Mouse (Mus musculus) liver, embryonic 11.5 days (tissue): ENCODE results near the gene Tex14. TPM values are rescaled to one million over a fixed set of nuclear protein-coding genes. Genes with fewer than 3 reads are reported as not detected.
"Not testable (repeated sequence)": the region's sequence is repeated elsewhere in the genome, so short reads cannot be mapped to it uniquely, and the experiment has no call there.

Experiments used
- ATAC-seq: fragments of 200-750 bp; cut with Nextera tagmentation; replicated peaks from 2 replicates; pipeline ENCODE4 v1.8.0; 2017; ENCODE audit warnings: moderate number of reproducible peaks, mild to moderate bottlenecking, moderate TSS enrichment, moderate library complexity; ENCODE audit not compliant: low FRiP score
- DNase-seq: peaks from one replicate; pipeline ENCODE4 v3.0.0-alpha.2; 2017; ENCODE audit warnings: low spot score
- H3K27ac ChIP-seq: fragments of 300-500 bp; sonication (generic); 2 replicates; pipeline ENCODE4 v1.5.1; 2014; ENCODE audit warnings: mild to moderate bottlenecking, low read depth, low read length, control low read depth
- H3K27me3 ChIP-seq: fragments of 300-500 bp; sonication (generic); replicated peaks from 2 replicates; pipeline ENCODE4 v1.6.1; 2014; ENCODE audit warnings: low read length, mixed read lengths; ENCODE audit not compliant: control insufficient read depth, insufficient read depth
- H3K36me3 ChIP-seq: fragments of 300-500 bp; sonication (generic); 2 replicates; pipeline ENCODE4 v1.6.1; 2014; ENCODE audit warnings: mild to moderate bottlenecking, low read length, moderate library complexity, mixed read lengths; ENCODE audit not compliant: control insufficient read depth, insufficient read depth
- H3K4me1 ChIP-seq: fragments of 300-500 bp; sonication (generic); replicated peaks from 2 replicates; pipeline ENCODE4 v1.6.1; 2014; ENCODE audit warnings: low read length, mixed read lengths; ENCODE audit not compliant: control insufficient read depth, insufficient read depth
- H3K4me2 ChIP-seq: fragments of 300-500 bp; sonication (generic); 2 replicates; pipeline ENCODE4 v1.6.1; 2014; ENCODE audit warnings: mild to moderate bottlenecking, control low read depth, moderate library complexity
- H3K4me3 ChIP-seq: fragments of 300-500 bp; sonication (generic); 2 replicates; pipeline ENCODE4 v1.5.1; 2014; ENCODE audit warnings: low read depth, low read length, control low read depth
- H3K9ac ChIP-seq: fragments of 300-500 bp; sonication (generic); 2 replicates; pipeline ENCODE4 v1.6.1; 2014; ENCODE audit warnings: low read depth, low read length, control low read depth
- H3K9me3 ChIP-seq: fragments of 300-500 bp; sonication (generic); 2 replicates; pipeline ENCODE4 v1.6.1; 2016; ENCODE audit warnings: low read length, inconsistent platforms, mixed read lengths; ENCODE audit not compliant: control insufficient read depth
- WGBS: fragments of 180-500 bp; shearing (Covaris S2); extraction: QIAGEN DNeasy Blood & Tissue Kit; methylation state at CpG from one replicate; pipeline ENCODE4 v1.1.7; 2014; 5-methylcytosine and 5-hydroxymethylcytosine counted together
- polyA plus RNA-seq: library from polyadenylated mRNA; unstranded; fragments of >200 nt; fragmentation: Nextera tagmentation; extraction: Ambion mirVana; gene quantifications from 2 replicates; pipeline ENCODE4 v1.2.1, GENCODE M21; 2014

The Tex14 gene
- polyA plus RNA-seq, 1 experiment from 2014 or later, result 0.32 TPM

DNA sequence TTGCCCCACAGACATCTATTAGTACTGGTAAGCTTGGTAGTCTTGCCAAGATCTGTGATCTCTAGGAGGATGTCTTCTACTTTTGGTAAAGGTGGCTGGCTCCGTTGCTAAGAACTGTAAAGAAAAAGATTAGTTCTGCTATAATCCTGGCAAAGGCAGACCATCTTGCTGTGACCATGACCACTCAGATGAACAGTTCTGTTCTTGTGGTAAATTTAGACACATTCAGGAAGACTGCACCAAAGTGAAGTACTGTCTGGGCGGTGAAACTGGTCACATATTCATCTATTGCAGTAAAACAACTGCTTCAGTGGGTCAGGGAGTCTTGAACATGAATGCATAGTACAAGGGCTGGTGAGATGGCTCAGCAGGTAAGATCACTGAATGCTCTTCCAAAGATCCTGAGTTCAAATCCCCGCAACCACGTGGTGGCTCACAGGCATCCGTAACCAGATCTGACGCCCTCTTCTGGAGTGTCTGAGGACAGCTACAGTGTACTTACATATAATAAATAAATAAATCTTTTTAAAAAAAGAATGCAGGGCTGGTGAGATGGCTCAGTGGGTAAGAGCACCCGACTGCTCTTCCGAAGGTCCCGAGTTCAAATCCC lies 63.9 kb downstream of the Tex14 start:
- Histone ChIP-seq H3K36me3 (no peaks in the 10 kb centered on the region), H3K9ac (no peak overlapping the region), H3K27me3 (no peaks in the 10 kb centered on the region; the same call in 1 of the 2 replicates), H3K4me2 (peak overlapping the region; percentile 22; the same call in 1 of the 2 replicates), H3K4me3 (no peak overlapping the region), H3K4me1 (peaks cover 15% of the 10 kb centered on the region), H3K9me3 (no peaks in the 10 kb centered on the region), H3K27ac (no peak overlapping the region)
- DNase-seq (no peak), ATAC-seq (no peak)
- 71% methylated on average over 9 of the region's 9 CpGs for WGBS

DNA sequence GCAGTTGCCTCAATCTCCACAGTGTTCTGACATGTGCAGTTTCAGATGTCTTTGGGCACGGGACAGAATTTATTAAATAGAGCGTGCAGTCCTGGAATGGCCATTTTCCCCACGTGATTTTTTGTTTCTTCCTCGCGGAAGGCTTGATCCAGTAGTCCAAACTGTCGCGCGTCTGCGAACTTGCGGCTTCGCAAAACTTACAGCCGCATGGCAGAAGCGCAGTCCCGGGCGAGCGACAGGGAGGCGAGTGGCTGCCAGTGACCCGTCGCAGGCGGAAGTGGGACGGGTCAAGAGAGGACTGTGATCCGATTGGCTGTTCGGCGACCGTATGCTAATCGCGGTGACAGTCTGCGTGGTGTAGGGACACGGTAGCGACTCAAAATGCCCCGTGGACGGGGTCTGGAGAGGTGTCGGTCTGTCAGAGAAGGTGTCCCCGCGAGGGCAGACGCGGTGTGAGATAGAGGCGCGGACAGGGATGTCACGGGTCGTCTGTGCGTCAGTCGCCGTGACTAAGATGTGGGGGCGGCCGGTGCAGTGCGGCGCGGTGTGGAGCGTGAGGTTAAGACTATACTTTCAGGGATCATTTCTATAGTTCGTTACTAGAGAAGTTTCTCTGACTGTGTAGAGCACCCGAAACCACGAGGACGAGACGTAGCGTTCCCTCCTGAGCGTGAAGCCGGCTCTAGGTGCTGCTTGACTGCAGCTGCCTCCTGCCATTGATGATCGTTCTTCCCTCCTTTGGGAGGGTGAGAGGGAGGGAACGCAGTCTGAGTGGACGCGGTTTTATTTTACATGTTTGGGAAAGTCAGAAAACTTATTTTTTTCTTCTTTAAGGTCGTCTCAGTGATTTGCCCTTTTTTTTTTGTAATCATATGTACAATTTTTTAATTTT lies 66.2 kb downstream of the Tex14 start:
- Histone ChIP-seq H3K4me1 (peaks cover 13% of the 10 kb centered on the region), H3K27ac (peak overlapping the region; percentile 55; the same call in 1 of the 2 replicates), H3K4me3 (peak overlapping the region; percentile 29), H3K4me2 (peak overlapping the region; percentile 67), H3K9ac (peak overlapping the region; percentile 58; the same call in 1 of the 2 replicates)
- DNase-seq (peak; percentile 71), ATAC-seq (peak; percentile 97)
- not testable (repeated sequence) for H3K9me3 ChIP-seq, H3K36me3 ChIP-seq, H3K27me3 ChIP-seq
- under 1% methylated on average over 25 of the region's 63 CpGs for WGBS

GRCm38 (mm10) chr11:87471699-87471997 lies 66.8 kb downstream of the Tex14 start:
- not testable (repeated sequence) for H3K36me3 ChIP-seq, DNase-seq, H3K9ac ChIP-seq, H3K4me2 ChIP-seq, H3K9me3 ChIP-seq, H3K4me3 ChIP-seq, H3K27ac ChIP-seq, H3K27me3 ChIP-seq
- 0% methylated on average over 1 of the region's 3 CpGs for WGBS
- ATAC-seq, result peak; percentile 52
- H3K4me1 ChIP-seq, result peaks cover 13% of the 10 kb centered on the region

DNA sequence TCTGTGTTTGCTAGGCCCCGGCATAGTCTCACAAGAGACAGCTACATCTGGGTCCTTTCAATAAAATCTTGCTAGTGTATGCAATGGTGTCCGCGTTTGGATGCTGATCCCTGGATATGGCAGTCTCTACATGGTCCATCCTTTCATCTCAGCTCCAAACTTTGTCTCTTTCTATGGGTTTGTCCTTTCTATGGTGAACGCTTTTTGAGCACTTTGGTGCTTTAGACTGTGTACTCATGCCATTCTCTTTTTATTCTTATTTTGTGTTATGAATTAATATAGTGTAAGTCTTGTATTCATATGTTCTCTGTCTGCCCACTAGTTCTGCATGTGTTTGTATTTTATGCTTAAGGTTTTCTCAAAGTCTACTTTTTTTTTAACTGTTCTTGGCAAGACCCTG lies 67.2 kb downstream of the Tex14 start:
- 31% methylated on average over 3 of the region's 4 CpGs for WGBS
- not testable (repeated sequence) for H3K4me3 ChIP-seq, H3K4me2 ChIP-seq, H3K27me3 ChIP-seq, ATAC-seq, H3K27ac ChIP-seq, H3K9me3 ChIP-seq, DNase-seq, H3K36me3 ChIP-seq, H3K9ac ChIP-seq
- peaks cover 13% of the 10 kb centered on the region for H3K4me1 ChIP-seq

DNA sequence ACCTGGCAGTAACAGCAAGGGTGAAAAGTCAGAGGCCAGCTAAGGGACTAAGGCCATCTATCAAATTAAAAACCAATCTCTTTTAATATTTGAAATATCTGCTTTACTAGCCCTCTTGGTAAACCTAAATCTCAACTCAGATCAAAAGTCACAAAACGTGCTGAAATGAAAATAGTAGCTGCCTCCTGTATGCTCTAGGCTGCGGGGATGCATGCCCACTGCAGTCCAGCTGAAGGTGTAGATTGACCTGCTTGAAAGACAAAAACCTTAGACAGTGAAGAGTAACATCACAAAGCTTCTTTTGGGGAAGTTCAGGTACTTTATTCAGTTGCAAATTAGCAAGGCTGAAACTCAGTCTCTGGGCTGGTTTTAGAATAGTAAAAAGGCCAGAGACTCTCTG lies 74.3 kb downstream of the Tex14 start:
- not testable (repeated sequence) for H3K4me3 ChIP-seq, H3K27ac ChIP-seq, H3K36me3 ChIP-seq, H3K9ac ChIP-seq, H3K9me3 ChIP-seq, H3K4me1 ChIP-seq, H3K4me2 ChIP-seq, H3K27me3 ChIP-seq, ATAC-seq, DNase-seq
- WGBS, result 65% methylated on average over 2 of the region's 2 CpGs

DNA sequence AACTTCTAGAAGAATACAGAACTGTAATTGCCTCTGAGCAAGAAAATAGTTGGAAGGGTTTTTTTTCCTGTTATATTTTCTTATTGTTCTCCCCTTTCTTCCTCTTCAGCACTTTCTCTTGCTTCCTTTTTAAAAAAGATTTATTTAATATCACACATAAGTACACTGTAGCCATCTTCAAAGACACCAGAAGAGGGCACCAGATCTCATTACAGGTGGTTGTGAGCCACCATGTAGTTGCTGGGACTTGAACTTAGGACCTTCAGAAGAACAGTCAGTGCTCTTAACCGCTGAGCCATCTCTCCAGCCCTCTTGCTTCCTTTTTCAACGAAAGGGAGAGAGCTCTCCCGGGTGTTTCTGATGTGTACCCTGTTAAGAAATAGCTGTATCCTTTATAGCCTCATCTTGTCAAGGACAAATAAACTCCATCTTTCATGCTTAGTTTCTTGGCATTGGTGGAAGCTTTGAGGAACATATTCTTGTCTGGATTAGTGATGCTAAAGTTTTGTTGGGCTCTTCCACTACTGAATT lies 79.0 kb downstream of the Tex14 start:
- DNase-seq, result no peak
- H3K9me3 ChIP-seq, result no peaks in the 10 kb centered on the region
- H3K4me3 ChIP-seq, result no peak overlapping the region
- no peaks in the 10 kb centered on the region for H3K4me1 ChIP-seq
- WGBS, result 58% methylated on average over 3 of the region's 3 CpGs
- no peak overlapping the region for H3K4me2 ChIP-seq
- no peaks in the 10 kb centered on the region for H3K36me3 ChIP-seq
- no peak overlapping the region for H3K9ac ChIP-seq
- no peak for ATAC-seq
- H3K27ac ChIP-seq, result no peak overlapping the region
- H3K27me3 ChIP-seq, result no peaks in the 10 kb centered on the region

DNA sequence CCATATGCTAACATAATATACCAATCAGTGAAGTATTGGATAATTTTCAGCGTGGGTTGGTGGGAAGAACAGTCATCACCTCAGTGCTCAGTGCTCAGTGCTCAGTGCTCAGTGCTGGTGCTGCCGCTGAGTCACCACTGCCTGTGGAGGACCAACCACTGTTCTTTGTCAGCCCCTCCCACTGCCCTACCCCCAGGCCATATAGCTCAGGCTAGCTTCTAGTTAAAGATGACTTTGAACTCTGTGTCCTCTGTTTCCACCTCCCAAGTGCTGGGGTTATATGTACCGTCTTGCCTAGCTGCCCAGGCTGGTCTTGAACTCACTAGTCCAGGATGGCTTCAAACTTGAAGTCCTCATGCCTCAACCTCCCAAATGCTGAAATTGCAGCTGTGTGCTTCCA lies 84.1 kb downstream of the Tex14 start:
- no peak for ATAC-seq
- 84% methylated on average over 3 of the region's 3 CpGs for WGBS

GRCm38 (mm10) chr11:87504690-87505214 lies 99.9 kb downstream of the Tex14 start:
- H3K27me3 ChIP-seq, result 0 out of 2 replicates have a peak, but pooled peaks cover 2% of the 10 kb centered on the region
- H3K4me1 ChIP-seq, result no peaks in the 10 kb centered on the region; the same call in 1 of the 2 replicates
- DNase-seq (no peak), ATAC-seq (no peak)
- no peaks in the 10 kb centered on the region for H3K9me3 ChIP-seq
- 58% methylated on average over 5 of the region's 5 CpGs for WGBS
- H3K4me3 ChIP-seq, result no peak overlapping the region
- H3K4me2 ChIP-seq, result no peak overlapping the region
- no peak overlapping the region for H3K27ac ChIP-seq
- H3K36me3 ChIP-seq, result no peaks in the 10 kb centered on the region
- H3K9ac ChIP-seq, result no peak overlapping the region

More for the DNA sequence above, 84.1 kb downstream of the Tex14 start:
- no peaks in the 10 kb centered on the region for H3K9me3 ChIP-seq
- H3K9ac ChIP-seq, result no peak overlapping the region
- no peaks in the 10 kb centered on the region for H3K36me3 ChIP-seq
- no peaks in the 10 kb centered on the region for H3K27me3 ChIP-seq
- no peak overlapping the region for H3K4me3 ChIP-seq
- H3K4me1 ChIP-seq, result no peaks in the 10 kb centered on the region
- no peak for DNase-seq
- no peak overlapping the region for H3K27ac ChIP-seq
- no peak overlapping the region for H3K4me2 ChIP-seq
